Mouse (Mus musculus): ENCODE measurements at regions not wholly inside any gene's neighbourhood (a gene's known extent, or its start where the extent isn't known, plus 50 kb on each side); places are given as distances from the start of the nearest gene placed in this dataset.

DNA sequence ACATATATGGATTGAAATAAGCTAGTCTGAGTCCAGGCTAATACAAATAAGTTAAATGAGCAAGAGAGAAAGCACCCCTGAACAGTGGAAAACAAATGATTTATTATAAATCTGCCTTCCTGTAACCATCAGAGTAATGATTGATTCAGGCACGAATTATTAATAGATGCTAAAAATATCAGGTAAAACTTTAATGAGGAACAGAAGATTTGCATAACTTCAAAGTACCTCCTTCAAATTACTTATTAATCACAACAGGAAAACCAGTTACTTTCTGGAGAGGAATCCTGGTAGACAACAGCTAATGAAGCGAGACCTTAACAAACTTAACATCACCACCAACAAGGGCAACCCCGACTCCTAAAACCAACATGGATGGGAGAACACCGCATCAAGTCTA lies 423.9 kb downstream of the Cntnap4 start:
- Histone ChIP-seq H3K4me3 (ENCODE audit: low read depth, low read length) (no peak overlapping the region), H3K36me3 (ENCODE audit: insufficient read depth, low read length) (no peaks in the 10 kb centered on the region), H3K4me1 (ENCODE audit: insufficient read depth, low read depth, low read length) (no peaks in the 10 kb centered on the region), H3K27me3 (replicated peaks; ENCODE audit: insufficient read depth, low read length) (no peaks in the 10 kb centered on the region), H3K9me3 (ENCODE audit: low read length) (no peaks in the 10 kb centered on the region), H3K27ac (ENCODE audit: low read length) (no peak overlapping the region), H3K4me2 (replicated peaks; ENCODE audit: low read depth, low read length) (no peak overlapping the region), H3K9ac (replicated peaks; ENCODE audit: low read depth) (no peak overlapping the region)
- 83% methylated on average over 4 of the region's 4 CpGs for WGBS
- TF ChIP-seq EP300 (IDR thresholded peaks at IDR 0.05) (no peak), CTCF (IDR thresholded peaks at IDR 0.05) (no peak)
- no peak for ATAC-seq
- no peak for DNase-seq (ENCODE audit: low spot score)

DNA sequence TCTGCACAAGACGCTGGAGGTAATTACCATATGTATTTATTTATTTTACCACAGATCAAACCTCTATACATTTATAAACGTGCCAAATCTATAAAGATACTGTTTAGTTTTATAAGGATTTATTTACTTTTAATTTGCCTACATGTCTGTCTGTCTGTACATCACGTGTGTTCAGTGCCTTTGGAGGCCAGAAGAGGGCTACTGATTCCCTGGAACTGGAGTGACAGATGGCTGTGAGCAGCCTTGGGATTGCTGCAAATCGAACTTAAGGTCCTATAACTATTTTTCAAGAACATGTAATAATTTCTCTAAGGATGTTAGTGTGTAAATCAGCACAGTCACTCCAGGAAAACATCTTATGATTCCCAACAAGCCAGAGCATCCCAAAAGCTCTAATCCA lies 437.5 kb downstream of the Cntnap4 start:
- 43% methylated on average over 4 of the region's 4 CpGs for WGBS
- TF ChIP-seq CTCF (IDR thresholded peaks at IDR 0.05) (no peak), EP300 (IDR thresholded peaks at IDR 0.05) (no peak)
- H3K4me2 ChIP-seq (replicated peaks; ENCODE audit: low read depth, low read length) = no peak overlapping the region
- no peaks in the 10 kb centered on the region for H3K4me1 ChIP-seq (ENCODE audit: insufficient read depth, low read depth, low read length)
- H3K4me3 ChIP-seq (ENCODE audit: low read depth, low read length) = no peak overlapping the region
- H3K9me3 ChIP-seq (ENCODE audit: low read length) = no peaks in the 10 kb centered on the region
- ATAC-seq (no peak), DNase-seq (ENCODE audit: low spot score) (no peak)
- H3K27me3 ChIP-seq (replicated peaks; ENCODE audit: insufficient read depth, low read length) = no peaks in the 10 kb centered on the region
- H3K9ac ChIP-seq (replicated peaks; ENCODE audit: low read depth) = no peak overlapping the region
- H3K27ac ChIP-seq (ENCODE audit: low read length) = no peak overlapping the region
- no peaks in the 10 kb centered on the region for H3K36me3 ChIP-seq (ENCODE audit: insufficient read depth, low read length)

DNA sequence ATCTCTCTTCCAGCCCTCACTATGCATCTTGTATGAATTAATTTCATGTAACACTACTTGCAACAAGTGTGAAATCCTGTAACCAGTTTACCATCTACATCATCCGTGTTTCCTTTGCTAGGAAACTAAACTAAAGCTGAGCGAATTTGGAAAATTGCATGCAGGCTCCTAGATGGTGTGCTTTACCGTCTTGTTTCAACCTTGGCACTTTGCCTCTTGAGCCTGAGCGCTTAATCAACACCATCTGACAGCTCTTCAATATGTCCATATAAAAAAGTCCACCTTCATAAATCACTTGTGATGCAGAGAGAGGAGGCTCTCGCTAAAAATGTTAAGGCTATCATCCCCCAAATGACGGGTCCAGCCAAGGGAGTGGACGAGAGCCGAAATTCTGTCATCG lies 459.0 kb downstream of the Cntnap4 start:
- 77% methylated on average over 9 of the region's 9 CpGs for WGBS
- DNase-seq (ENCODE audit: low spot score) (no peak), ATAC-seq (no peak)
- Histone ChIP-seq H3K36me3 (ENCODE audit: insufficient read depth, low read length) (no peaks in the 10 kb centered on the region), H3K9me3 (ENCODE audit: low read length) (no peaks in the 10 kb centered on the region), H3K4me1 (ENCODE audit: insufficient read depth, low read depth, low read length) (no peaks in the 10 kb centered on the region), H3K27ac (ENCODE audit: low read length) (no peak overlapping the region), H3K4me3 (ENCODE audit: low read depth, low read length) (no peak overlapping the region), H3K4me2 (replicated peaks; ENCODE audit: low read depth, low read length) (no peak overlapping the region), H3K27me3 (replicated peaks; ENCODE audit: insufficient read depth, low read length) (no peaks in the 10 kb centered on the region), H3K9ac (replicated peaks; ENCODE audit: low read depth) (no peak overlapping the region)
- no peak for TF ChIP-seq CTCF (IDR thresholded peaks at IDR 0.05)
- no peak for TF ChIP-seq EP300 (IDR thresholded peaks at IDR 0.05)

DNA sequence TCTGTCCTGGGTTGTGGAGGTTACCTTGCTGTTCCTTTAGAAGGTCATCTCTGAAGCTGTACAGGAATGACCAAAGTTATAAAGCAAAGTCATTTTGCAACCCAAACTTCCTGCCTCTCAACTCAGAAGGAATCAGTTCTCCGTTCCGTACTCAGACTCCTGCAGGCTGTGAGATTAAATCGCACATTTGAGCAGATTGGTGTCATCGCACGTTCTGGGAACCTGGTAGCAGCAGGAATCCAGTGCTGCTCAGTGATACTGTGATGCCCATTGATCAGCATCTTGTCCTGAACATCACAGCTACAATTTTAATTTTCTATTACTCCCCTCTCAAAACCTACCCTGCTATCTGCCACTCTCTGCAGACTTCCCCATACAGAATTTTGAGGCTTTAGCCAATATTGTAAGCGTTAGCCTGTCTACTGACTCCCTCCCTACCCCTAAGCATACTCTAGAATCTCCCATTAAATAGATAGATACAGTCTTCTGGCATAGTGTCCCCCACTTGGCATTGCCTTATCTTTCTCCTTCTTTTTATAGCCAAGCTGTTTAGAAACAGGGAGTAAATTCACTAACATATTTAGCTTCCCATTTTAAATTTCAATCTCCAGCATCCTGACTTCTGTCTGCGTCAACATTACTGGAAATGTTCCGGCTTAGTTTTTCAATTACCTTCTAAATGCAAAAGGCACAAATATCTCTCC lies 482.1 kb downstream of the Cntnap4 start:
- ATAC-seq (no peak), DNase-seq (ENCODE audit: low spot score) (no peak)
- Histone ChIP-seq H3K36me3 (ENCODE audit: insufficient read depth, low read length) (no peaks in the 10 kb centered on the region), H3K27me3 (replicated peaks; ENCODE audit: insufficient read depth, low read length) (no peaks in the 10 kb centered on the region), H3K27ac (ENCODE audit: low read length) (no peak overlapping the region), H3K9ac (replicated peaks; ENCODE audit: low read depth) (no peak overlapping the region), H3K4me3 (ENCODE audit: low read depth, low read length) (no peak overlapping the region), H3K4me2 (replicated peaks; ENCODE audit: low read depth, low read length) (no peak overlapping the region), H3K4me1 (ENCODE audit: insufficient read depth, low read depth, low read length) (no peaks in the 10 kb centered on the region), H3K9me3 (ENCODE audit: low read length) (no peaks in the 10 kb centered on the region)
- WGBS = 74% methylated on average over 8 of the region's 8 CpGs
- TF ChIP-seq EP300 (IDR thresholded peaks at IDR 0.05) = no peak
- TF ChIP-seq CTCF (IDR thresholded peaks at IDR 0.05) = no peak

DNA sequence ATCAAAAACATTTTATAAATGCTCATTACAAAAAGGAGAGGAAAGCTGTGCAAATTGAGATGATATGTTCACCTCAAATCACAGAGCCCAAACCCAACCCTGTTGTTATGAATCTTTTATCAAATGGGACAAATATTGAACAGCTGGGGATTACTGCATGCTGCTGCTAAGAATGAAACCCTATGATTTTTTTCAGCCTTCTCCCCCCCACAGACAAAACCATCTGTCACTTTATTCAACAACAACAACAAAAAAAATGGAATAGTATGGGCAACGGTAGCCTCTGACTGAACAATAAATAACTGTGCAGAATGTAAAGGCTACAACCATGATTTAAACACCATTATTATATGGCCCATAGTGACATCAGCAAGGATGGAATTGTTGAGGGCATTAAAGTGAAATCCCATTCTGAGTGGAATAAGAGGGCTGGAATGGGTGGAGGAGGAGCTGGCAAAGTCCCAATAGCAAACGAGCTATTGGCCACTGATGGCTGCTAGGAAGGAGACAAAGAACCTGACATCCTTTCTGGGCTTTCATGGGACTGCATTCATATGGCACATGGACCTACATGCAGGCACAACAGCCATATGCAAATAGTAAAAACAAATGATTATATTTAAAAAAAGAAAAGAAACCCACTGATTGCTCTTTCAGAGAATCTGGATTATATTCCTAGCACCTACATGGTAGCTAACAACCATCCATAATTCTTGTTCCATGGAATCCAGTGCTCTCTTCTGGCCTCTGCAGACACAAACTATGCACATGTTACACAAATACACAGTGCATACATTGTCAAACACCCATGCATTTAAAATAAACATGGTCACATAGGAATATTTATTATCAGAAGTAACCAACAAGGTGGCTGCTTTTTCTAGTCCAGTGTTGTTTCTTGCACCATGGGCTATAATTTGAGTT lies 495.7 kb downstream of the Cntnap4 start:
- WGBS = 47% methylated on average over 2 of the region's 2 CpGs
- TF ChIP-seq CTCF (IDR thresholded peaks at IDR 0.05) (no peak), EP300 (IDR thresholded peaks at IDR 0.05) (no peak)
- Histone ChIP-seq H3K4me3 (ENCODE audit: low read depth, low read length) (no peak overlapping the region), H3K27me3 (replicated peaks; ENCODE audit: insufficient read depth, low read length) (no peaks in the 10 kb centered on the region), H3K36me3 (ENCODE audit: insufficient read depth, low read length) (no peaks in the 10 kb centered on the region), H3K9ac (replicated peaks; ENCODE audit: low read depth) (no peak overlapping the region), H3K4me1 (ENCODE audit: insufficient read depth, low read depth, low read length) (no peaks in the 10 kb centered on the region), H3K27ac (ENCODE audit: low read length) (no peak overlapping the region), H3K9me3 (ENCODE audit: low read length) (no peaks in the 10 kb centered on the region), H3K4me2 (replicated peaks; ENCODE audit: low read depth, low read length) (no peak overlapping the region)
- DNase-seq (ENCODE audit: low spot score) = no peak
- ATAC-seq = no peak

DNA sequence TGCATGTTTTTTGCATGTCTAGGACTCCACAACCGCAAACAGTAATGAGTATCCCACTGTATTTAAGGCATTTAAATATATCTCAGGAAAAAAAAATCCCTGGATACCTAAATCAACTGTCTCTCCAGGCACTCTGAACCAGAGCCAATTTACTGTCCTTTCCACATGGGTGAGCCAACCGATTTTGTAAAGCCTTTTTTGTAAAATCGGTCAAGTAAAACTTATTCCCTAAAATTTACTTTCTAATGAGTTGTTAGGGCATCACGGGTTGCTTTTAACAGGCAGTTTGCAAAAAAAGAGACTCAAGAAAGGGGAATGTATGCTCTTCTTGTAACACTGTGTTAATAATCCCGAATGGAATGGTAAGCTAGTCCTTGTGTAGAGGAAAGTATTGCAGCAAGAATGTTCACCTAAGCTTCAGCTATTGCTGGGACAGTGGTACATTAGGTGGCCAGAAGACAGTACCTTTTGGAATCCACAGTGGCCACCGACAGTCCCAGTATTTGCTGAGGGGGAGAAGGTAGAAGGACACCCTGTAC lies 496.4 kb downstream of the Cntnap4 start:
- no peak overlapping the region for H3K4me2 ChIP-seq (replicated peaks; ENCODE audit: low read depth, low read length)
- H3K27ac ChIP-seq (ENCODE audit: low read length) = no peak overlapping the region
- TF ChIP-seq EP300 (IDR thresholded peaks at IDR 0.05) (no peak), CTCF (IDR thresholded peaks at IDR 0.05) (no peak)
- H3K9me3 ChIP-seq (ENCODE audit: low read length) = no peaks in the 10 kb centered on the region
- DNase-seq (ENCODE audit: low spot score) = no peak
- H3K4me1 ChIP-seq (ENCODE audit: insufficient read depth, low read depth, low read length) = no peaks in the 10 kb centered on the region
- 70% methylated on average over 6 of the region's 6 CpGs for WGBS
- no peak overlapping the region for H3K9ac ChIP-seq (replicated peaks; ENCODE audit: low read depth)
- no peaks in the 10 kb centered on the region for H3K27me3 ChIP-seq (replicated peaks; ENCODE audit: insufficient read depth, low read length)
- no peak overlapping the region for H3K4me3 ChIP-seq (ENCODE audit: low read depth, low read length)
- H3K36me3 ChIP-seq (ENCODE audit: insufficient read depth, low read length) = no peaks in the 10 kb centered on the region
- no peak for ATAC-seq

Data from lung, postnatal 0 days (tissue).